Mouse (Mus musculus) yolk sac, embryonic 10.5 days (tissue): ENCODE measurements around the gene Ssbp3.

Source experiments
- DNase-seq: peaks from one replicate; pipeline ENCODE4 v3.0.0-alpha.2; 2017; ENCODE audit warnings: low spot score

Gene Ssbp3

DNA sequence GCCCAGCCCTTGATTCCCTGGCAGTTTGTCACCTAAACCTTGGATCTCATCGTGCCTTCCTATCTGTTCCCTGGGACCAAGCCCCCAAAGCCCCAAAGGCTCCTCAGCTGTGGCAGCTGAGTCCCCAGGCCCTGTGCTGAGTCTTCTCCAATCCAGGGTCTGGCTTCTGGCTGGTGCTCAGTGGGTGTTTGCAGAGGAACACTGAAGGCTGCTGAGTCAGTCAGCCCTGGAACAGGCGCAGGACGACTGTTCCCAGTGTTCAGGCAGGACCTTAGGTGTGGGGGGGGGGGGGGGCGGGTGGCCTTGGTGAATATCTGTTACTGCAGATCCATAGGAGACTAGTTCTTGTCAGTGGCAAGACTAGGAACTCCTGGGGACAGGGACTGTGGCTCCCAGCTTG is 141.4 kb downstream of the Ssbp3 start:
- no peak for DNase-seq

DNA sequence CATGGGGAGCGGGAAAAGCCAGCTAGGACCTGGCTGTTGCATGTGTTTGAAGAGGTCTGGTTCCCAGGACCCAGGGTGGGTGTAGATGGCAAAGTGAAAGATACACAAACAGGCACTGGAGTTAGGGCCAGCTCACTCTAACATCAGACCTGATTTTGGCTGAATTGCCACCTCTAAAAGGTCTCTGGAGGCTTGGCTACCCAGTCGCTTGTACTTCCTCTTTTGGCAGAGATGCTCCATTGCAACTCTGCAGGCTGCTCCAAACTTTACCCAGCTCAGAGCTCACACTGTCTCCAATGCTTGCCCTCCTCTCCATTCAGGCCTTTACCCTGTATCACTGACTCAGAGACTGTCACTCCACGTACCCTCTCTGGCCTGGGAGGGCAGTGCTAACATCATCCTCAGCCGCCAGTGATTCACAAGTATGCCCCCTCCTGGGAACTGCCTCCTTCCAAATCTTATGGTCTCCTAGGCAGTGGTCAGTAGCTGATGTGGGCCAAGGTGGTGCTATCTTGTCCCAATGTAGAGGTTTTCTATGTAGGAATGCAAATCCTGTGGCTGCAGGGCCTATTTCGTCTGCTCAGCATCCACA is 142.6 kb downstream of the Ssbp3 start:
- no peak for DNase-seq

DNA sequence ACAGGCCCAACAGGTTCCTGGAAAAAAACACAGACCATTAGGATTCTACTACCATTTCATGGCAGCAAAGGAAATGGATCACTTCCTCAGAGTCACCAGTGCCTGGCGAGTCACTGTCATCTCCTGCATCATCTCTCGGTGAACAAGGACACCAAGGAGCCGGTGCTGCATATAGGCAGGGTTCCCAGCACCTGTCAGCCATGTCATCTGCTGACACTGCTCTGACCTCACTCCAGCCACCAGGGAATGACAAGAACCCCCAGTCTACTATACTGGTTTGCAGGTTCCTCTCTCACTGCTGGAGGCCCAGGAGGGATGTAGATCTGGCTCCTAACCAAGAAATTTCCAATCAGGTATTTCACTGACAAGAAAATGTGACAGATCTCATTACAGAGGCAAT is 145.6 kb downstream of the Ssbp3 start:
- no peak for DNase-seq

DNA sequence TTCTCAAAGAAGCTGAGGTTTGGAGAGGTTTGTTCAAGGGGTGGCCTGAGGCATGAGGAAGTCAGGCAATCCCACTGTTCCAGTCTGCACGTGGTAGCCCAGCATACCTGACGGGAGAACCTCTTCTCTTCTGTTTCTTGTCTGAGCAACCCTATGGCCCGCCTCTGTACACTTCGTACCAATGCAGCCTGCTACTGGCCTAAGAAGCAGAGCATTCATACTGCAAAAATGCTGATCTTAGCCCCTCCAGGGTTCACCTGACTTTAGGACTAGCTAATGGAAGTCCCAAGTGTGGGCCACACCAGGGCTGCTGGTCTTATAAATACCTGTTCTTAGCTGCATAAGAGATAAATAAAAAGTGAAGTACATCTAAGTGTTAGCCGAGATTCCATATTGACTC is 147.8 kb downstream of the Ssbp3 start:
- DNase-seq: no peak

DNA sequence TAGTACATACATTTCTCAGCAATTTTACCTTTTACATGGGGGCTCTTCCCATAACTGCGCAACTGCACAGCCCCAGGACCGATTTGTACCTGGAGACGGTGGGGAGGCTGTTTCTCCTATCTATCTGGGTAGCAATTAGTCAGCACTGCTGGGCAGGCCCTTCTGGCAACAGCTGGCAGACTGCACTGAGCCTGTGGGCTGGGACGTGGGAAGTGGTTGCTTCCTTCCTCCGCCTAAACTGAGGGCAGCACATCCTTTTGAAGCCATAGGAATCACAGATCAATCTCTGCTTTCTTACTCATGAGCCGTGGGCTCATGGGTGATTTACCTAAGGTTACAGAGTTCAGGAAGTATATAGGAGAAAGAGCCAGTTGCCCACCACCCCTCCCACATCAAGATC is 148.3 kb downstream of the Ssbp3 start:
- no peak for DNase-seq

DNA sequence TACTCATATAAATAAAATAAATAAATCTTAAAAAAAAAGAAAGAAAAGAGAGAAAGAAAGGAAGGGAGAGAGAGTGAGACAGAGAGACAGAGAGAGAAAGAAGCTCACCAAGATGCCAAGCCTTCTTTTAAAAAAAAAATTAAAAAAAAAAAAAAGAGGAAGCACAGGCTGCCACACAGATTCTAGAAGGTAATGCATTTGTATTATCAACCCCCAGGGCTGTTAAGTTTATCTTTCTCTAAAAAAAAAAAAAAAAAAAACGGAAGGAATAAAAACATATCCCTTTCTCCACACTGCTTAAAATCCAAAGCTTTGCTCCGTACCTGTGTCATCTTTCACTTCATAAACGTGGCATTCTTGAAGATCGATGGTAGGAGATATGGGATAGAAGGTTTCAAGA is 151.1 kb downstream of the Ssbp3 start:
- DNase-seq: no peak

DNA sequence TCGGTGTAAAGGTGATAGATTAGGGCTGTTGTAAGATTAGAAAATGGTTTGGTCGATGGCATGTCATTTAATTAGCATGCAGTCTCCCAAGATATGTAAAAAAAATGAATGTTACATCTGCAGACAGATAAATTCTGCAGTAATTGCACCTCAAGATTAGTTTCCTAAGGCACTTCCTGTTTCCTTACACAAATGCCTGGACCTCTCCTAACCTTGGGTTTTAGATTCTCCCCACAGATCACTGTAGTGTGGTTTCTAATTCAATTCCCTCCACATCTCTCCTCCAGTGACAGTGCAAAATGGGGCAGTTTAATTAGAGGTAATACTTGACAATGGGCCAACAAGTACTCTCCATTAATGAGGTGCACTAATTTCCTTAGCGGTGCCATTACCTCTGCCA is 152.7 kb downstream of the Ssbp3 start:
- DNase-seq: no peak

DNA sequence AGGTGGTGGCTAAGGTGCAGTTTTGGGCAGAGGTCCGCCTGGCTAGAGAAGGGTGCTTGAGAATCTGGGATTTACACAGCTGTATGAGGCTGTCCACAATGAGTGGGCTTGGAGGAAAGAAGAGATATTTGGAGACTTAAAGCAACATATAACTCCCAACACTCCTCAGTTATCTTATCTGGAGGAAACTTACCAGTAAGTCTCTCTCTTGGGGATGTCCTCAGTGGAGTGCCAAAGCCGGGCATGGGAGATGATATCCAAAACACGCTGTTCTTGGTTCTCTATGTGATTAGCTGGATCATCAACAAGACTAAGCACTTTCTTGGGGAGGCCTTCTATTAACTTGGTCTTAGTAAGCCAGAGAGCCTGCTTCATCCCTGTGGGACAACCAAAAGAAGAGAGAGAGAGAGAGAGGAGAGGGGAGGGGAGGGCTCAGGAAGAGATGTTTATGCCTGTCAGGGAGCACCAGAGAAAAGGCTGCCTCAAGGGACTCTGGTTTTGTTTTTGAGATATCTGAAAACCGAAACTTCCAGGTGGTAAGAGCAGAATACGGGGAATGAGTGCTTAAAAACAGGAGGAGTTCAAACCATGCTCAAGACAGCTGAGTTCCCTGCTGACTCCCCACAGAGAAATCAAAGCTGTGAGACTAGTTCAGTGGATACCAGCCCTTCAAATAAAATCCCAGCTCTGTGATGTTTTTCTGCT is 154.0 kb downstream of the Ssbp3 start:
- DNase-seq: no peak

DNA sequence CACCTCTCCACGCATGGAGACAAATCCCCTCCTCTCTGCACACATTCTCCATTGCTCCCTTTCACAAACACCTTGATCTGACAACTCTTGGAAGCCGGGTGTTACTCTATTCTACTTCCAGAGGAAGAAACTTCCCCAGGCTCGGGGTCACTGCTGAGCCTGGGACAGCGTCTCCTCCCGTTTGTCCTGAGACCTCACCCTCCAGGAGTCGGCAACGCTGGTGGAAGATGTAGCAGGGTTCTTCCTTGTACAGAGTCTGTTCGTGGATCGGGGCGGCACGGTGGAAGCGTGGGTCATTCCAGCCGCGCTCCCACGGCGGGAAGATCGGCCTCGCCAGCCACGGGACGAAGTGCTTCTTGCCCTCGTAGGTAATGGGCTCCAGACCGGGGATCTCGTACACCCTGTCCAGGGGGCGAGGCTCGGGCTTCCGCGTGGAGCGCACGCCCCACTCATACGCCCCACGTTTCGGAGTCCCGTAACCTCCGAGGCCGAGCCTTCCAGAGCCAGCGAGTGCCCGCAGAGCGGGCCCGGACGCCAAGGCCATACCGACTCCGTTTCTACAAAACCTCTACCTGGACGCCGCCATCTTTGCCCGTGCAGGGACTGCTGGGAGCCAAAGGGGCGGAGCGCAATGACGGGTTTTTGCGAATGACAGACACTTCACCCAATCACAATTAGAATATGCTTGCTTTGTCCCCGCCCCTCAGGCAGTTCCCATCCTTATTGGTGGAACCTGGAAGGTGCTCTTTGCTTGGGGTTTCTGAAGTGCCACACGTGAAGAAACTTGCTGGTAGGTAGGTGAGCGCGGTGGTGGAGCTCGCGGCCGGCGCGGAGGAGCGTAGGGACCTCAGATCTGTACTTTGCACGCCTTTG is 156.0 kb downstream of the Ssbp3 start, which contains the start of the genes Mrpl37 and Cyb5rl:
TSS of gene Mrpl37 (minus strand) at position 617 of the 873 bp plus-strand sequence.
TSS of gene Cyb5rl (plus strand) at position 737 of the 873 bp plus-strand sequence.
- DNase-seq: peak; percentile 96

DNA sequence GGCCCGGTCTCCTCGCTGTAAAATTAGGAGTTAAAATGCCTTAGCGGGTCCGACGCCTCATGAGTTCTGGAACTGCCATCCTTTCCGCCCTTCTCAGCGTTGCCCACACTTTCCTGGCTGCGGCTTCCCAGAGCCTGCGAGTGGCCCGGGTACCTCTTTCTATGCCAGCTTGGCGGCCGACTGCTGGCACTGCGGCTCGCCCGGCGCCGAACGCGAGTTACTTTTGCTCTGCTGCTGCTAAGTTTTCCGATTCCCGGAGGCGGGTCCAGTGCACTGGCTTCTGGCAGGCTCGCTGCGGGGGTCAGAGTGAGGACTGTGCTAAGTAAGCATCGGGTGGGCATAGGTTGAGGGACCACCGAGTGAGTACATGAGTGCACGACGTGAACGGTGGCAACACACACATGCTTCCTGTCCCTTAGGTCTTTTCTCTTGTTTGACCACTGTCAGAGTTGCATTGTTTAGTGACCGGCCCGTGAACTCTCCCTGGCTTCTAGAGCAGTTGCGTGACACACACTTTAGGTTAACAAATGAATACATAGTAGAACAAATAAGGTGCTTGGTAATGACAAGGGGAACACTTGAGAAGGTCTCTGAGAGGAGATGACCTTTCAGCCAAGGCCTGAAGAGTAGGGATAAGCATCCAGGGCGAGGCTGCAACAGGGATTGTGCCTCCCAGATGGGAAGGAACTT is 156.8 kb downstream of the Ssbp3 start:
- no peak for DNase-seq

DNA sequence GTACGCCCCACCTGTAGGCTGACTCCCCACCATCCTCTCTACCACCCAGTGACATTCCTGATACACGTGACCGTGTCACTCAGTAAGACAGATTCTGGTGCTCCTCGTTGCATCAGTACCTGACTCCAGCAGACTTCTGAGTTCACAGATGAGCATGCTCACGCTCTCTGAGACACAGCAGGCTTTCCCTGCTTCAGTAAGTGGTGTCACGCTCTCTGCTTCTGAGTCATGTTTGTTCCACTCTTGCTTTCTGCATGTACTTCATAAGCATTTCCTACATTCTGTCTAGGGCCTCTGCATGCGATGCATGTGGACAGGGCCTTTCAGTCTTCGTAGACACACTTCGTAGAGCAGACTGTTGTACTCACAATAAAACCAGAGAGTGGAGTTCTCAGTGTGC is 161.8 kb downstream of the Ssbp3 start:
- no peak for DNase-seq

DNA sequence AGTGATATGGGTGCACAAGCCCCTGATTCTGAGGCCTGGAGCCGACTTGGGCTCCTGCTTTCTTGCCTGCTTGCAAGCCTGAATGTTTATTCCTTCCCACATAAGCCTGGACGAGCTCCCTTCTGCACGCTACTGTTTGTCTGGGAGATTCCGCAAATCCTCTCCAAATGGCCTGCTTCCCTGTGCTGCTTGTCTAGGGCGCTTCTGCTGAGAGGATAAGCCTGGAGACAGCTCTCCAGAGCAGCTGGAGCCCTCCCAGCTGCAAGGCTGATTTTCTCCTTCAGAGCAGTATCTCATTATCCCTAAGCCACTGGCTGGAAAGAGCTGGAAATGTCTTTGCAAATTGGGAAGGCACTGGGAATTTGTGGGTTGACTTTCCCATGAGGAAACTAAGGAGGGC is 165.0 kb downstream of the Ssbp3 start:
- peak; percentile 26 for DNase-seq

DNA sequence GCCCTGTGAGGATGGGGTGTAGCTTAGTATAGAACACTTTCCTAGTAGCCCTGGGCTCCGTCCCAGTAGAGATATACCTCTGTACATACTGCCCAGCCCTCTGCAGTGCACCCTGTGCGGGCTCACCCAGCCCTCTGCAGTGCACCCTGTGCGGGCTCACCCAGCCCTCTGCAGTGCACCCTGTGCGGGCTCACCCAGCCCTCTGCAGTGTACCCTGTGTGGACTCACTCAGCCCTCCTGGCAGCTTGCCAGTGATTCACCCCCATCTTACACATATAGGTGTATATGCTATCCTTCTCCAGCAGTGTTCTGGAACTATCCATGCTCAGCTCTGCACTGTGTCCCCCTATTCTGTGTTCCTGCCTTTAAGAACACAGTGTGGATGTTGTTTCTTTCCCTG is 168.4 kb downstream of the Ssbp3 start:
- no peak for DNase-seq

DNA sequence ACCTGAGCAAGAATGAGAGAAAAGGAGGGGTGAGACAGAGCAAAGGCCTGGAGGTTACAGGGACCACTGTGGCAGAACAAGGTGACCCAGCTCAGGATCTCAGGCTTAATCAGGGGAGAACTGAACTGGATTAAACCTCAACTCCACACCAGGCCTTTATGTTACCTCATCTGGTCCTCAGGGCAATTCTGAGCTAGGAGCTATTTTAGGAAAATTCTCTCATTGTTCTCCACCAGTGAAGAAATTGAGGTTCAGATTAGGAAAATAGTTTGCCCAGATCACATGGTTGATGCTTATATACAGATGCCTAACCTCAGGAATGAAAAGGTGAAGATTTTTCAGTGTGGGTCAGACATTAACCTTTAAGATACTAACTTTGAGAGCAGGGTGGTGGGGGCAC is 169.2 kb downstream of the Ssbp3 start:
- DNase-seq: no peak

DNA sequence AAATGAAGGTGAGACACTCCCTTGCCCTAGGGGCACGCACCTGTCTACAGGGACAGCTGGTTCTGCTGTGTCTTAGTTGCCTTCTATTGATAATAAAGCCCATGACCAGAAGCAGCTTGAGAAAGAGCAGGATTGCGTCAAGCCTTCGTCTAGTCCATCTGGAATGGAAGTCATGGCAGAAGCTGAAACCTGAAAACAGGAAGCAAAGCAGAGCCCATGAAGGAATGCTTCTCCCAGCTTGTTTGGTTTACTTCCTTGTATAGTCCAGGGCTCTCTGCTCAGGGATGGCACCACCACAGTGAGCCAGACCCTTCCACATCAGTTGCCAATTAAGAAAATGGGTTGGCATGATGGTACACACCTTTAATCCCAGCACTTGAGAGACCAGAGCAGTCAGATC is 171.7 kb downstream of the Ssbp3 start:
- no peak for DNase-seq

DNA sequence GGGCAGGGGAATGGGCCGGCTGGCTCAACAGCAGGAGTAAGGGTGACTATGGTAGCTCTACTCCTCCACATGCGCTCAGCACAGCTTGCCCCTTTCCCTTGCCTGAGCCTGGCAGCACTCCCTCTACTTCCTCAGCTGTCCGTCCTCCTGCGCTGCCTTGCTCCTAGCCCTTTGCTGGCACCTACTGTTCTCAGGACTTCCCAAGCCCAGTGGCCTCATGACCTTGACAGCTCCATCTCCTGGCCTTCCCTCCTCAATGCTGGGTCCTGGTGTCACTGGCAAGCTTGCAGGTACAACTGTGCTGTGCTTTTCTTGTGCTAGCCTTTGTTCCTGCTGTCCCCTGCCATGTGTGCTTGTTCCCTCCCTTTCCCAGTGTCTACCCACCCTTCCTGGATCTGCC is 172.6 kb downstream of the Ssbp3 start:
- no peak for DNase-seq

DNA sequence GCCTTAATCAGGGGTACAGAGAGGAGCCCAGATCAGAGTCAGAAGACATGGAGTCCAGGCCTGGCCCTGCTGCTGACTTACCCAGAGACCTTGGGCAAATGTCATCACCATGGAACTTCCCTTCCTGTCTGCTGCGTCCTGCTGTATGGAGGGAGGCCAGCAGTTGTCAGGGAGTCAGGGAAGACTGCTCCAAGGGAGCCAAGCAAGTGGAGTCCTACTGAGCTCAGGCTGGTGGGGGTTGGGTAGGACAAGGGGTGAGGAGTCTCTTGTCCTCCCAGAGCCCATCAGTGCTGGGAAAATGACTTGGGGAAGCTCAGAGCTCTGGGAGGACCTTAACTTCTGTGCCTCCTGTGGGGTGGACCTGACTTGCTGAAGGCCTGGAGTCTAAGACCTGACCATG is 173.8 kb downstream of the Ssbp3 start:
- no peak for DNase-seq

DNA sequence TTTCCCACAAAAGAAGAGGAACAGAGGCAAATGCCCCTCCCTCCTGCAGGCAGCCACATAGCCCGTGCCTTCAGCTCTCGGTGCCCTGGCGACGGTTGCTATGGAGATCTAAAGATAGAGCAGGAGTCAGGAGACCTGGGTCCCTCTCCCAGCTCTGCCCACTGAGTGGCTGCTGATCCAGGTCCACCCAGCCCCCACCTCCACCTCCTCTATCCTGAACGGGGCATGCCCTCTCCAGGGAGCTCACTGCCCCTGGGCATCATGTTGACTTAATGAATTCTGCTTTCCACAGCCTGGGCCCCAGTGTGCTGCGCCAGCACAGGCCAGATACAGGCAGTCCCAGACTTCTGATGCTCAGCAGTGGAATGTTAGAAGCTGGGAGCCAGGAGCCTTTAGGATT is 174.4 kb downstream of the Ssbp3 start:
- no peak for DNase-seq

DNA sequence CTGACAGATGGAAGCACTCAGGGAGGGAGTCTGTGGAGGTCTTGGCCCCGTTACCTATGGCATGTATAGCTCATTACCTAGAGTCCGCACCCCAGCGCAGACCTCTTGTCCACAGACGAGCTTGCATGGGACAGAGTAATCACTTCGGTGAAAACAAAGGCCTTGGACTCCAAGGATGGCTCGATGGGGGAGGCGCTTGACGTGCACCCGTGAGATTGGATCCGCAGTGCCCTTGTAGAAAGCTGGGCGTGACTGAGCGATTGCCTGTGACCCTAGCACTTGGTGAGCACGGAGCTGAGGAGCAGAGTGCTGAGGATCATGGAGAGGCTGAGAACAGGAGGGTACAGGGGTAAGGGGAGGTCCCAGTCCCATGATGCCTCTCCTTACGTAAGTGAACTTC is 181.2 kb downstream of the Ssbp3 start:
- no peak for DNase-seq

DNA sequence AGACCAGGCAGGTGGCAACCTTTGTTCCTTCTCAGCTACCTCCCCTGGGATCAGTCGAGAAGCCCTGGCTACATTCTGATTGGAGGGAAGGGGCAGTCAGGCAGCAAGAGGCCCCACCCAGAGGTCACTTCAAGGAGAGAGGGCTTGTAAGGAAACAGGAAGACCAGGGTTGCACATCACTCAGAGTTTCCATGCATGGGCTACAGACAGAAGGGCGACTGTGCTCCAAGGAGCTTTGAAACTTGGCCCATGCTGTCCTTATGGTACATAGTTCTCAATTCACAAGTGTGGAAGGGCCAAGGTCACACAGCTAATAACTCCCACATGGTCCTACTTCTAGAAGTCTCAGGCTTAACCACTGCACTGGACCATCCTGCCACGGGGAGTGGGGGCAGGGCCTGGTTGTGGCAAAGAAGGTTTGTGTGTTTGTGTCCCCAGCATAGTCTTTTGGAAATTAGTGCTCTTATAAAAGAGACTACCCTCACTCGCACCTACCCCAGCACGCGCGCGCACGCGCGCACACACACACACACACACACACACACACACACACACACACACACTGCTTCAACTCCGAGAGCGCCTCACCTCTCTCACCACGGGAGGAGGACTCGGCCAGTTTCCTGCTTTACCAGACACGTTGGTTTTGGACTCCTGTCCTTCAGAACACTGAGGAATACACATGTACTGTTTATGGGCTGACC is 184.1 kb downstream of the Ssbp3 start:
- DNase-seq: no peak

DNA sequence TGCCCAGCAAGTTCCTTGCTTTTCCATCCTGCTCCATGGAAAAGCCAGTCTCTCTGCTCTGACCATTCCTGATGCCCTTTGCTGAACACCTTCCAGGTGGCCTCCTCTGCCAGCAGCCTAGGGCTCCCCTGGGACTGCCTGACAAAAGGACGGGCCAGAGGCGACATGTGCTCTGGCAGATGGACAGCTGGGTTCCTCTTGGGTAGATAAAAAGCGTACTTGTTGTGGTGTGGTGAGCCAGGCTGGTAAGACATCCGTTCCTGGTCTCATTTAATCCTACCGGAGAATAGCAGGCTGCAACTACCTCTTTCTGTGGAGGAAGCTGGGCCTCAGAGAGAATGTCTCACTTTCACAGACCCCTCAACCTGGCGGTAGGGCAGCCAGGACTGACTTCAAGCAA is 185.5 kb downstream of the Ssbp3 start:
- no peak for DNase-seq

DNA sequence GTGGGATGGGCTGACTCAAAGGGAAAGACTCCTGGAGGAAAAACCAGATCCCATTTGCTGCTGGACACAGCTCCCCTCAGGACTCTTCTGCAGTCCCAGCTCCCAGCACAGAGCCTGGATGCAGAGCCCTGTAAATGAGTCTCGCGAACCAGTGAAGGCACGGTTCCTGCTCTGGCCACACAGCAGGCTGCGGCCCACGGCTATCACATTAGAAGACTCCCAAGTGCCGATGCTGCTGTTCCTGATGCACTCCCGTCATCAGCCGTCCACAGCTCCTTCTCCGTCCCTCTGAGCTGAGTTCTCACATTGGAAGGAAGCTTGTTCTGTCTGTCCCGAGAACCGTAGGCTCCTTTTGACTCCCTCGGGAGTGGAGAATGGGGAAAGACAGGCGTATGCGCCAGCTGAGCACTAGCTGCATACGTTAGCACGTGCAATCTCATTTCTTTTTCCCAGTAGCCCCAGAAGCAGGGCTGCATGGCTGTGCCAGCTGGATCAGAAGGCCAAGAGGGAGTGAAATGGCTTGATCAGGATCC is 186.4 kb downstream of the Ssbp3 start, which contains the start of gene Cdcp2:
TSS of gene Cdcp2 (plus strand) at position 51 of the 533 bp plus-strand sequence.
- no peak for DNase-seq
